In the genomic region with DNA sequence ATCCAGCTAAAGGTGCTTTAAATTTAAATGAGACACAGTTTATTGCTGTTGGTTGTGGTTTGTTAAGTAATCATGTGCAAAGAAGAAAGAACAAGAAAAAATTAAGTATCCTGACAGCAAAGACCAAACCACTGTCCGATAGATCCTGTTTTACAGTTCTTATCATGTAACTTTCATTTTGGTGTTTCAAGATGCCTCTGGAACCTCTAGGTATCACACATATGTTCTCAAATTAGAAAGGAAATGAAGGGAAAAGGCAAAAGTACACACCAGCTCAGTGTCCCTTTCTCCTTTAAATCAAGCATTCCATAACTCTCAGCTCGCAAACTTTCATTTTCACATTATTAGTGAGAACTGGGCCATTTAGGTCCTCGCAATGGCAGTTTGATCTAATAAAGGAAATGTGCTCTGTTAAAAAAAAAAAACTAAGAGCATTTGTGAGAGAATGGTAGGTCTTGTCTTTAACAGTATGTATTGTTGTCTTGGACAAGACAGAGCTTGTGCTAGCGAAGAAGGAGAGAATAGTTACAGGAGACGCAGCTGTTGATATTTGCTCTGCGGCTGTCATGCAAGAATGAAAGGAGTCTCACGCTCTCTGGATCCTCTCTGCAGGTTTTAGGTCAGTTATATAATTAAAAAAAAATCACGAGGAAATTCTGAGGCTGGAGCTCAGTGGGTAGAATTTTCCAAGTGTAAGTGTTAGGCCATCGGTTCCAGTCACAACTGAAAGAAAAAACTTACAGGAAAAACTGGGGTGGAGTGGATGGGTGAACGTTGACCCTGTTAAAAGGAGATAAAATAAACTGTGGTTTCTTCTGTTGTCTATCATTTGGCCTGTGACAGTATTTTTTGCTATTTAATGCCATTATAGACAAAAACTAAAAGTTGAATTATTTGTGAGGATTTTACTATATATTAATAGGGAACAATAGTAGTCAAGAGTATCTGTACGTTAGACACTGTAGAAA, we compare ENCODE assay signal across 25 mouse cellular contexts. TPM values are rescaled to one million over a fixed set of nuclear protein-coding genes. Genes with fewer than 3 reads are reported as not detected.
A peak's percentile ranks its signal among the peaks of the same experiment; 100 is the strongest.
DNase-seq lines count a peak whose midpoint lies in the region; ATAC-seq and TF ChIP-seq lines count a peak whose summit lies in the region.
"Had no signal": no experiment of that assay in that cellular context is flagged by ENCODE, and none has a peak within 500 bp of the region (broad histone marks: within the 10 kb centered on the region; RNA-seq: fewer than 3 reads in every experiment).

No protein-coding gene starts in this region.

- H3K4me2 ChIP-seq in CH12.LX (ENCODE audit: insufficient read depth, low read depth, poor library complexity, severe bottlenecking): peak overlapping the region; percentile 76
- peak overlapping the region; percentile 38 for H3K4me2 ChIP-seq in liver, postnatal 0 days (ENCODE audit: low read depth, low read length)
- H3K4me2 ChIP-seq: embryonic facial prominence, embryonic 13.5 days; heart, embryonic 12.5 days; midbrain, embryonic 12.5 days had no signal

- H3K27ac ChIP-seq in CH12.LX (ENCODE audit: insufficient read depth, low read depth): no peak overlapping the region
- H3K27ac ChIP-seq in liver, postnatal 0 days (ENCODE audit: low read depth): no peak overlapping the region
- H3K27ac ChIP-seq: embryonic facial prominence, embryonic 13.5 days; forebrain, embryonic 10.5 days; hindbrain, postnatal 0 days; left cerebral cortex, adult 2 months; limb, embryonic 10.5 days; midbrain, embryonic 12.5 days had no signal

- TF ChIP-seq RAD21 in CH12.LX (IDR thresholded peaks at IDR 0.05; ENCODE audit: low read depth, low read length): no peak

- TF ChIP-seq CTCF in CH12.LX (conservative IDR thresholded peaks at IDR 0.05 in 1 of 2, IDR thresholded peaks at IDR 0.05 in 1 of 2; ENCODE audit: low read depth in 2 of 2, low read length in 2 of 2): no peak
- no peak for TF ChIP-seq CTCF in liver, postnatal 0 days (IDR thresholded peaks at IDR 0.05; ENCODE audit: low read depth)

- dilution Hi-C loops in CH12.LX (cut with MboI; ENCODE audit: extremely low pct_ligation_motif_present, extremely low pct_unique_long_range_greater_than_20kb, low sequenced_read_pairs): no loop called here

- WGBS in liver, postnatal 0 days (ENCODE audit: insufficient replicate concordance): 61% methylated on average over 11 of the region's 11 CpGs

- peak; percentile 81 for ATAC-seq in erythroid progenitor cell, adult 5-6 weeks (replicated peaks; ENCODE audit: low FRiP score, poor library complexity, severe bottlenecking)
- no peak for ATAC-seq in liver, postnatal 0 days
- ATAC-seq: forebrain, embryonic 16.5 days; hindbrain, postnatal 0 days; intestine, embryonic 16.5 days had no signal

- no peaks in the 10 kb centered on the region for H3K9me3 ChIP-seq in CH12.LX (replicated peaks; ENCODE audit: low read length)
- no peaks in the 10 kb centered on the region for H3K9me3 ChIP-seq in liver, postnatal 0 days (ENCODE audit: low read length)
- H3K9me3 ChIP-seq: embryonic facial prominence, embryonic 13.5 days; forebrain, embryonic 10.5 days; heart, embryonic 12.5 days; limb, embryonic 10.5 days; midbrain, embryonic 12.5 days had no signal

- H3K27me3 ChIP-seq in CH12.LX (replicated peaks): peaks cover 2% of the 10 kb centered on the region
- H3K27me3 ChIP-seq in liver, postnatal 0 days (ENCODE audit: insufficient read depth, low read length): no peaks in the 10 kb centered on the region
- H3K27me3 ChIP-seq: embryonic facial prominence, embryonic 13.5 days; heart, embryonic 12.5 days; midbrain, embryonic 12.5 days had no signal

- H3K4me3 ChIP-seq in CH12.LX (replicated peaks in 1 of 3; ENCODE audit: low read depth in 2 of 3, low read length in 2 of 3, poor library complexity in 1 of 3): no peak overlapping the region
- 0 out of 2 replicates have a peak overlapping the region, but pooled peaks have one; percentile 2 for H3K4me3 ChIP-seq in liver, postnatal 0 days (ENCODE audit: low read depth, low read length)
- H3K4me3 ChIP-seq: embryonic facial prominence, embryonic 13.5 days; forebrain, embryonic 10.5 days; heart, embryonic 12.5 days; left cerebral cortex, adult 2 months; limb, embryonic 10.5 days; midbrain, embryonic 12.5 days had no signal

- in situ Hi-C loops in CH12.LX (cut with MboI; ENCODE audit: low pct_ligation_motif_present, low pct_unique_long_range_greater_than_20kb, low sequenced_read_pairs): no loop called here

- TF ChIP-seq EP300 in CH12.LX (IDR thresholded peaks at IDR 0.05; ENCODE audit: low read length): no peak
- peak; percentile 26; the same call in 1 of the 2 replicates for TF ChIP-seq EP300 in liver, postnatal 0 days (IDR thresholded peaks at IDR 0.05; ENCODE audit: low read depth)

- TF ChIP-seq POLR2A in CH12.LX (IDR thresholded peaks at IDR 0.05; ENCODE audit: low read depth, low read length): no peak

- no peaks in the 10 kb centered on the region for H3K4me1 ChIP-seq in CH12.LX (ENCODE audit: control insufficient read depth in 1 of 2, insufficient read depth in 2 of 2)
- H3K4me1 ChIP-seq in liver, postnatal 0 days (ENCODE audit: insufficient read depth): no peaks in the 10 kb centered on the region
- H3K4me1 ChIP-seq: embryonic facial prominence, embryonic 13.5 days; forebrain, embryonic 10.5 days; heart, embryonic 12.5 days; limb, embryonic 10.5 days; midbrain, embryonic 12.5 days had no signal

- H3K79me2 ChIP-seq in CH12.LX (replicated peaks; ENCODE audit: control insufficient read depth, extremely low read depth, insufficient read depth, poor library complexity, severe bottlenecking): no peaks in the 10 kb centered on the region

- H3K9ac ChIP-seq in CH12.LX (ENCODE audit: insufficient read depth, low read depth): peak overlapping the region; percentile 13; the same call in 1 of the 2 replicates
- no peak overlapping the region for H3K9ac ChIP-seq in liver, postnatal 0 days (replicated peaks)
- H3K9ac ChIP-seq: embryonic facial prominence, embryonic 13.5 days; heart, embryonic 12.5 days; midbrain, embryonic 12.5 days had no signal

- intact Hi-C loops in left cerebral cortex, postnatal 10 days (cut with DNase I): no loop called here

- DNase-seq in CH12.LX (ENCODE audit: extremely low read depth) (no peak), MEL-GATA-1-ER (ENCODE audit: extremely low read depth, low read depth) (peak; percentile 62)
- DNase-seq in liver, postnatal 0 days: no peak
- DNase-seq in adrenal gland, adult 18-20 months (ENCODE audit: low spot score in 2 of 2): no peak
- DNase-seq in natural killer cell, adult 2 months (ENCODE audit: low spot score in 2 of 2): no peak
- DNase-seq in left cerebral cortex, postnatal 10 days (ENCODE audit: extremely low spot score in 1 of 2, low spot score in 2 of 2): no peak
- DNase-seq: cerebellum, adult 11-12 months; cerebellum, postnatal 14 days; gastrocnemius, postnatal 14 days; heart, adult 18-20 months; heart, postnatal 10 days; kidney, postnatal 4 days; lung, postnatal 10 days had no signal

- no peaks in the 10 kb centered on the region for H3K36me3 ChIP-seq in CH12.LX (replicated peaks in 1 of 2; ENCODE audit: control insufficient read depth in 1 of 2, insufficient read depth in 1 of 2, low read length in 1 of 2)
- no peaks in the 10 kb centered on the region for H3K36me3 ChIP-seq in liver, postnatal 0 days (replicated peaks; ENCODE audit: insufficient read depth, low read length)
- H3K36me3 ChIP-seq: embryonic facial prominence, embryonic 13.5 days; forebrain, embryonic 10.5 days; heart, embryonic 12.5 days; limb, embryonic 10.5 days; midbrain, embryonic 12.5 days had no signal

TF ChIP-seq in CH12.LX, 34 proteins besides CTCF, POLR2A, EP300 and RAD21:
- TF ChIP-seq JUND (conservative IDR thresholded peaks at IDR 0.05; ENCODE audit: low read depth, low read length) (no peak), UBTF (IDR thresholded peaks at IDR 0.05; ENCODE audit: low read depth, low read length) (no peak), USF1 (IDR thresholded peaks at IDR 0.05; ENCODE audit: low read depth, low read length) (no peak), GABPA (IDR thresholded peaks at IDR 0.05; ENCODE audit: insufficient replicate concordance, low read depth, low read length) (no peak), TBP (conservative IDR thresholded peaks at IDR 0.05; ENCODE audit: low read depth, low read length) (no peak), MAFK (IDR thresholded peaks at IDR 0.05; ENCODE audit: insufficient replicate concordance, low read length) (no peak), MEF2A (IDR thresholded peaks at IDR 0.05; ENCODE audit: borderline replicate concordance, low read depth, low read length) (no peak), RCOR1 (conservative IDR thresholded peaks at IDR 0.05; ENCODE audit: low read depth, low read length) (no peak), BHLHE40 (IDR thresholded peaks at IDR 0.05; ENCODE audit: low read depth, low read length) (no peak), IRF4 (IDR thresholded peaks at IDR 0.05; ENCODE audit: low read depth, low read length) (no peak), CHD2 (IDR thresholded peaks at IDR 0.05; ENCODE audit: low read length) (no peak), MXI1 (IDR thresholded peaks at IDR 0.05; ENCODE audit: low read depth, low read length) (no peak), HCFC1 (IDR thresholded peaks at IDR 0.05; ENCODE audit: low read depth, low read length) (no peak), NRF1 (IDR thresholded peaks at IDR 0.05; ENCODE audit: low read depth, low read length) (no peak)
TF ChIP-seq in CH12.LX: peak in this region for 0.

RNA-seq across cellular contexts. Expression of a gene that starts 24.7 kb away (rescaled TPM):
- not detected in 2 replicates for total RNA-seq in CH12.LX (2012; rRNA removed)
- not detected in 2 replicates for total RNA-seq in CH12.LX (2014; rRNA removed)
- 0.27 TPM in 1 of 2 replicates, not detected in the other for polyA plus RNA-seq in CH12.LX (2012; ENCODE audit: insufficient read length, low read depth)
- 9.2 and 20.5 TPM in 2 replicates for total RNA-seq in erythroid progenitor cell, adult 5-6 weeks (2015; ENCODE audit: low replicate concordance)
- 12.5 and 17.9 TPM in 2 replicates for total RNA-seq in erythroid progenitor cell, adult 5-6 weeks (2017; ENCODE audit: low replicate concordance)
- 8.3 and 8.5 TPM in 2 replicates for polyA plus RNA-seq in liver, postnatal 0 days (2015; fragmentation: Nextera tagmentation; extraction: Ambion mirVana)
- total RNA-seq in adrenal gland, adult 18-20 months (2021): 1 to 10 TPM in 1 of 2 experiments, under 1 TPM in 1; 0.77 to 2.4 TPM
- total RNA-seq in left cerebral cortex, postnatal 10 days (2021): under 1 TPM; 0.67 to 0.88 TPM
- polyA plus RNA-seq: forebrain, embryonic 10.5 days; hindbrain, embryonic 11.5 days had no signal

RNA-seq across cellular contexts. Expression of a gene that starts 33.8 kb away (rescaled TPM):
- total RNA-seq in CH12.LX (2012; rRNA removed) (not detected in 2 replicates), CH12.LX (2014; rRNA removed) (not detected in 2 replicates)
- not detected in 2 replicates for polyA plus RNA-seq in CH12.LX (2012; ENCODE audit: insufficient read length, low read depth)
- not detected in 2 replicates for total RNA-seq in erythroid progenitor cell, adult 5-6 weeks (2015; ENCODE audit: low replicate concordance)
- total RNA-seq in erythroid progenitor cell, adult 5-6 weeks (2017; ENCODE audit: low replicate concordance): not detected in 2 replicates
- 0.06 TPM in 1 of 2 replicates, not detected in the other for polyA plus RNA-seq in liver, postnatal 0 days (2015; fragmentation: Nextera tagmentation; extraction: Ambion mirVana)
- total RNA-seq in adrenal gland, adult 18-20 months (2021): not detected
- under 1 TPM; 0.63 to 0.69 TPM for total RNA-seq in left cerebral cortex, postnatal 10 days (2021)
- total RNA-seq: gastrocnemius, postnatal 14 days had no signal
- polyA plus RNA-seq: forebrain, embryonic 10.5 days; forebrain, embryonic 16.5 days; limb, embryonic 10.5 days; midbrain, embryonic 12.5 days; neural tube, embryonic 11.5 days had no signal
